Mouse (Mus musculus): ENCODE data around the gene Pllp. TPM values are rescaled to one million over a fixed set of nuclear protein-coding genes. Genes with fewer than 3 reads are reported as not detected.

Gene Pllp
- 1.0 and 1.2 TPM in 2 replicates for polyA plus RNA-seq (2012; rRNA removed)

DNA sequence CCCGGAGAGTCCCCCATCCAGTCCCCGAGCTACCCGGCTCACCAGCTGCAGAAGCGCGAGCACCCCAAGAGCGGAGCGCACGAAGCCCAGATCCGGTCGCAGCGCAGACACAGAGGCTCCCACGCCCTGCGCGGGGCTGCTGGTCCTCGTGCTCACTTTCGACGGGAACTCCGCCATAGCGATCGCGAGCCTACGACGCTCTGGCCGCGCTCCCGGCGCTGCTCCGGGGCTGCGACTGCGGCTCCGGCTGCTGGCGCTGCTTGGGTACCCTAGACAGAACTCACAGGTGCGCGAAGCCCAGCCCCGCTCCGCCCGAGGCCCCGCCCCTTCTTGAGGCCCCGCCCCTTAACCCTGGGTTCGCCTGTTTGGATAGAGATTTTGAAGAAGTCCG lies at the start of gene Pllp:
Pllp (minus strand) TSS at position 285 of the 391 bp plus-strand sequence.
- TF ChIP-seq CTCF (IDR thresholded peaks at IDR 0.05; ENCODE audit: borderline replicate concordance, extremely low read depth, insufficient read depth, insufficient read length) (no peak), POLR2A (IDR thresholded peaks at IDR 0.05; ENCODE audit: borderline replicate concordance, extremely low read depth, insufficient read depth, insufficient read length, poor library complexity, severe bottlenecking) (no peak)
- DNase-seq (ENCODE audit: low read depth): peak; percentile 64

DNA sequence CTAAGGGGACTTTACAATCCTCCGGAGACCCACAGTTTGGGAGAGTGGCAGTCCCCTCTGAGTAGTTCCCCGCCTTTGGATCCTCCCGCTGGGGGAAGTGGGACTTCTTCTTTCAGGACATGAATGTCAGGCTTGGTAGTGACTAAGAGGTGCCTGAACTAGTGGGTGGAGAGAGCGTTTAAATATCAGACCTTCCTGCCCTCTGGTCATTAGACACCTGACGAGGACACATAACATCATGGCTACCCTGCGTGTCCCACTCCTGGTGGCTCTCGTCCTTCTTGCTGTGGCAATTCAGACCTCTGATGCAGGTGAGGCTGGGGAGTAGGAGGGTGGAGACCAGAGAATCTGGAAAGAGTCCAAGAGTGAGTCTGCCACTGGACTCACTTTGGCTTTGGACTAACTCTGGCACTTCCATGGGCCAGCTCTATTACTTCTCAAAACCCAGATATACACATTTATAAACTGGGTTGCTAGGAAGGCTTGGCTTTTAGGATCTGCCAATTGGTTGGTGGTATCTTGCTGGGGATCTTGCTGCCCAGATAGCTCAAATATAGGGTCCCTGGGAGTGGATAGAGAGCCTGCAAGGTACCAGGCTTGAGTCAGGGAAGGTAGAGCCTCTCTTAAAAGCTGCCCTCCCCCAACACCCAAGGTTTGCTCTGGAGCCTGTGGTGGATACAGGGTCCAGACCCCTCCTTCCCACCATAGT lies 49.6 kb upstream of the Pllp start, which contains the start of gene Ccl22:
Ccl22 (plus strand) TSS at position 115 of the 709 bp plus-strand sequence.
- TF ChIP-seq CTCF (IDR thresholded peaks at IDR 0.05; ENCODE audit: borderline replicate concordance, extremely low read depth, insufficient read depth, insufficient read length): no peak
- TF ChIP-seq POLR2A (IDR thresholded peaks at IDR 0.05; ENCODE audit: borderline replicate concordance, extremely low read depth, insufficient read depth, insufficient read length, poor library complexity, severe bottlenecking): no peak
- no peak for DNase-seq (ENCODE audit: low read depth)

DNA sequence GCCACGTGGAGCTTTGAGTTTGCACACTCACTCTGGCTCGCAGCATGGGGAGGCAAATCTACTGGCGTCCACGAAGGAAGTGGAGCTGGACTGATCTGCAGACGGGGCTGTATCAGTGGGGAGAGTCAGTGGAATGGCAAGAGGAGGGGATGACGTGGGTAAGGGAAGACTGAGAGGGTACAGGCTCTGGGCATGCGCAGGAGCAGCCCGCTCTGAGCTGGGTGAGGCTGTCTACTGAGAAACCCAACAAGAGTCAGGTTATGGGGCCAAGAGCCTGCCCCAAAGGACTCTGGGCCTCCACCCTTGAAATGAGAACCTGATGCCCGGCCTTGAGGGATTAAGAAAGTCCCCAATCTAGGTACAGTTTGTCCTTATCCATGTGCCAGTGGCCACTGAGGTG lies 48.9 kb upstream of the Pllp start:
- TF ChIP-seq POLR2A (IDR thresholded peaks at IDR 0.05; ENCODE audit: borderline replicate concordance, extremely low read depth, insufficient read depth, insufficient read length, poor library complexity, severe bottlenecking) (no peak), CTCF (IDR thresholded peaks at IDR 0.05; ENCODE audit: borderline replicate concordance, extremely low read depth, insufficient read depth, insufficient read length) (no peak)

DNA sequence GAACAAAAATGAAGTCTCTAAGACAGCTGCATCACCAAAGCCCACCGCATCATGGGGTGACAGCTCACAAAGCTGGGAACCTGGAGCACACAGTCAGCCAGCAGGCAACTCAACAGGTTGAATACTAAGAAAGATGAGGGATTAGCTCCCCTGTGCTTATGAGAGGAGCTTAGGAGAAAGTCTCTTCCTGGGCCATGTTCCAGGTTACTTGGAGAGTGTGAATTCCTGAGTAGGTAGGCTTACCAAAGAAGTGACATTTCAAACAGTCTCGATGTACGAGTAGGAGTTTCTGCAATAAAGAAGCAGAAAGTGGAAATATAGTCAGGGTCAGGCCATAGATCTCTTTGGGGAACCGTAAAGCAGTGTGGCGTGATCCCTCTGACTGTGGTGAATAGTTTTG lies 48.4 kb upstream of the Pllp start:
- DNase-seq (ENCODE audit: low read depth): no peak
- no peak for TF ChIP-seq CTCF (IDR thresholded peaks at IDR 0.05; ENCODE audit: borderline replicate concordance, extremely low read depth, insufficient read depth, insufficient read length)
- no peak for TF ChIP-seq POLR2A (IDR thresholded peaks at IDR 0.05; ENCODE audit: borderline replicate concordance, extremely low read depth, insufficient read depth, insufficient read length, poor library complexity, severe bottlenecking)

More for the DNA sequence above, 48.9 kb upstream of the Pllp start:
- no peak for DNase-seq (ENCODE audit: low read depth)

DNA sequence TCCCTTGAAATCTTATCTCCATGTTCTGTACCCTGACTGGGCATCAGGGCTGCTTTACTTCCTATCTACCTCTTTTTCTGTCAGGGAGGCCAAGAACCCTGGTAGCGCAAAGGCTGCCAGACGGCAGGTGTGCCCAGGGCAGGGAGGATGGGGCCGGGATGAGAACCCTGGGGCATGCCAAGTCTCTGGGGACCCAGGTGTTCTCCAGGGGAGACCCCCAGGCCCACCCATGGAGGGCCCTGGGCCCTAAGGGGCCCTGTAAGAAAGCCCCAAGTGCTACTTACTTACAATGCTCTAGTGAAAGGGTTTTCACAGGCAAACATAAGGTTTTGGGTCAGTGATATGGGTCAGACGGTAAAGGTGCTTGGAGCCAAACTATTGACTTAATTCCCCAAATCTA lies 45.6 kb upstream of the Pllp start:
- no peak for DNase-seq (ENCODE audit: low read depth)
- no peak for TF ChIP-seq CTCF (IDR thresholded peaks at IDR 0.05; ENCODE audit: borderline replicate concordance, extremely low read depth, insufficient read depth, insufficient read length)
- no peak for TF ChIP-seq POLR2A (IDR thresholded peaks at IDR 0.05; ENCODE audit: borderline replicate concordance, extremely low read depth, insufficient read depth, insufficient read length, poor library complexity, severe bottlenecking)

DNA sequence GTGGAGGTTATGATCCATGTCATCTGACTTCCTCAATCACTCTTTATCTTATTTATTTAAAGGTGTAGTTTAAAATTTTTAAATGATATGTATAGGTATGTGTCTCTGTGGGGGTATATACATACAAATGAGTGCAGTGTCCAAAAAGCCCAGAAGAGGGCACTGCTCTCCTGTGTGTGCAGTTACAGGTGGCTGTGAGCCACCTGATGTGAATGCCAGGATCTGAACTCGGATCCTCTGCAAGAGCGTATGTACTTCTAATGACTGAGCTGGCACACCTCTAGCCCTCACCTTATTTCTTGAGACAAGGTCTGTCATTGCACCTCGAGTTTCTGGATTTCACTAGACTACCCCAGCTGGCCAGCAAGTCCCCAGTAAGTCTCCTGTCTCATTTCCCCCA lies 44.5 kb upstream of the Pllp start:
- no peak for DNase-seq (ENCODE audit: low read depth)
- TF ChIP-seq POLR2A (IDR thresholded peaks at IDR 0.05; ENCODE audit: borderline replicate concordance, extremely low read depth, insufficient read depth, insufficient read length, poor library complexity, severe bottlenecking): no peak
- no peak for TF ChIP-seq CTCF (IDR thresholded peaks at IDR 0.05; ENCODE audit: borderline replicate concordance, extremely low read depth, insufficient read depth, insufficient read length)

DNA sequence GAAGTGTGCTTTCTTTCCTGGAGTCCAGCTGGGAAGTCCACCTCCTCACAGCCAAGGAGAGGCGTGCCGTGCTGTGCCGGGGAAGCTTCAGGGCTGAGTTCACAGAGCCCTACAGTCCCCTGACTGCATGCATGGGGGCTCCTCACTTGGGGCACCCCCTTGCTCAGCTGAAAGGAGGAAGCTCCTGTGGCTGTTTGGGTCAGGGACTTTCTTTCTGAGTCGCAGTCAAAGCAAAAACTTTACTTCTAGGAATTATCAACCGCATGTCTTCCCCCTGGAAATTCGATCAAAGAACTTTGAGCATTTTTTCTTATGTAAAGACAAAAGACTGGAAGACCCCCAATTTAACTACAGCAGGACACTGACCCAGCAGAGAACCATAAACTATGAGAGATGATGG lies 43.8 kb upstream of the Pllp start:
- no peak for DNase-seq (ENCODE audit: low read depth)
- no peak for TF ChIP-seq CTCF (IDR thresholded peaks at IDR 0.05; ENCODE audit: borderline replicate concordance, extremely low read depth, insufficient read depth, insufficient read length)

DNA sequence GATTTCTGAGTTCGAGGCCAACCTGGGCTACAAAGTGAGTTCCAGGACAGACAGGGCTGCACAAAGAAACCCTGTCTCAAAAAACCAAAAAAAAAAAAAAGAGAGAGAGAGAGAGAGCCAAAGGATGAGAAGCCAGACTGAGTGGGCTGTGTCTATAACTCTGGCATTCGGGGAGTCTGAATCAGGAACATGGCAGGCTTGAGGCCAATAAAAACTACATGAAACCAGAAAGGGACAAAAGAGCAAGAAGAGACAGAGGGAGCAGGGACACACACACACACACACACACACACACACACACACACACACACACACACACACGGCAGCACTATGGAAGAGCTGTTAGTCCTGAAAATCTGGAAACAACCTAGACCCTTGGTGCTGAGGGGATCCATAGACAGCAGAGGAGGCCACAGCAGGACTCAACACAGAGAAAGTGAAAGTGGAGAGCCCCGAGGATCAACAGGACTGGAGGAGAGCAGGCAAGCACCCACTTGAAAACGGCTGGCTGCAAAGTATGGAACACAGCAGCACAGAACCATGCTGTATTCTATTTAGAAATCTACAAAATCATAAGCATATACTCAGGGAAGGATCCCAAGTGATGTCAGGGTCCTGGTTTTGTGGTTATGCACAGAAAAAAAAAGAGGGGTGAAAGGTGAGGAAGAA lies 39.5 kb upstream of the Pllp start:
- TF ChIP-seq POLR2A (IDR thresholded peaks at IDR 0.05; ENCODE audit: borderline replicate concordance, extremely low read depth, insufficient read depth, insufficient read length, poor library complexity, severe bottlenecking) (no peak), CTCF (IDR thresholded peaks at IDR 0.05; ENCODE audit: borderline replicate concordance, extremely low read depth, insufficient read depth, insufficient read length) (no peak)
- DNase-seq (ENCODE audit: low read depth): no peak

DNA sequence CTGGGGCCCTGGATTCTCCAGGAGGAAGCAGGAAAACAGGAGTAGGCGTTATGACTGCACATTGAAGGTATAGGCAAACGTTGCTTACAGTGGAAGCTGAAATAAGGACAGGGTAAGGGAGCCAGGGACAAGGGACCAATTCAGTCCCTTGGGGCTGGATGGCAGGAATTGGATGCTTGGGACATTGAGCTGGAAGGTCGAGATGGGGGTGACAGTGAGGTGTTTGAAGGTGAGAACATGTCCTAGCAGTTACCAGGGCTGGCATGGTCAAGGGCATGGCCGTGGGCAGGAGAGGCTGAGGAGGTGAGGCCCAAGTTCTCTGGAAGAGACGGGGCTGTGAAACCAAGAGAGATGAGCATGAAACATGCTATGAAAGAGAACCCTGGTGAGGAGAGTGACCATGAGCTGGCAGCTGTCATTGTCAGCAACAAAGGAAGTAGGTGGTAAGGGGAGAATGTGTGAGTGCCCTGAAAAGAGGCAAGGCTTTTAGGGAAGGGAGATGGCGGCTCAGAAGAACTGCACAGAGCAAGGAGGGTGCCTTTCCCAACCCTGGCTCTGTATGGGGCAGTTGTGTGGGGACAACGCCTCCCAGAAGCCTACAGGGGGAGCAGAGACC lies 38.8 kb upstream of the Pllp start:
- DNase-seq (ENCODE audit: low read depth): no peak
- TF ChIP-seq POLR2A (IDR thresholded peaks at IDR 0.05; ENCODE audit: borderline replicate concordance, extremely low read depth, insufficient read depth, insufficient read length, poor library complexity, severe bottlenecking) (no peak), CTCF (IDR thresholded peaks at IDR 0.05; ENCODE audit: borderline replicate concordance, extremely low read depth, insufficient read depth, insufficient read length) (no peak)

DNA sequence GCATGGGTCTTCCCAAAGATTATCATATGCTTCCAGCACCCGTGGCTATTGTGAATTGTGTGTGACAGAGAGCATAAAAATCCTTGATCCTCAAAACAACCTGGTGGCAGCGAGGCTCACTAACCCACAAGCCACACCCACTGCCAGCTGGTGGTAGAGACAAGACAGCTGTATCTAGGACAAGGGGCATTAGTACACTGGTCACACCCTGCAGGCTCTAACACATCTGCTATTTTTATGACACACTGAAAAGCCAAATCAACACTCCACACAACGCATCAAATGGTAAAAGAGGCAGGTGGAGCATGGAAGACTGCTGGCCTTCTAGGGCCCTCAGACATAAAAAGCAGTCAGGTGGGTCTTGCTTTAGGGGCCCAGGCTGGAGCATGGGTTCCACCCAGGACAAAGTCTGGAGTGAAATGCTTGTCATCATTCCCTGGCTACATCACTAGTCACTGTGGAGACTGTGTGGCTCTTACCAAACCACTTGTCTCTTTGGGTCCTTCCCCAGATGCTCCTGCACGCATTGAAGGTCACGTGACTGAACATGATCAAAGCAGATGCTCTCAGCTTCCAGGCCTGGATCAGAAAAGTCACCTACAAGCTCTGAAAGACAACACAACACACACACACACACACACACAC lies 37.9 kb upstream of the Pllp start:
- no peak for TF ChIP-seq CTCF (IDR thresholded peaks at IDR 0.05; ENCODE audit: borderline replicate concordance, extremely low read depth, insufficient read depth, insufficient read length)
- TF ChIP-seq POLR2A (IDR thresholded peaks at IDR 0.05; ENCODE audit: borderline replicate concordance, extremely low read depth, insufficient read depth, insufficient read length, poor library complexity, severe bottlenecking): no peak
- DNase-seq (ENCODE audit: low read depth): no peak

DNA sequence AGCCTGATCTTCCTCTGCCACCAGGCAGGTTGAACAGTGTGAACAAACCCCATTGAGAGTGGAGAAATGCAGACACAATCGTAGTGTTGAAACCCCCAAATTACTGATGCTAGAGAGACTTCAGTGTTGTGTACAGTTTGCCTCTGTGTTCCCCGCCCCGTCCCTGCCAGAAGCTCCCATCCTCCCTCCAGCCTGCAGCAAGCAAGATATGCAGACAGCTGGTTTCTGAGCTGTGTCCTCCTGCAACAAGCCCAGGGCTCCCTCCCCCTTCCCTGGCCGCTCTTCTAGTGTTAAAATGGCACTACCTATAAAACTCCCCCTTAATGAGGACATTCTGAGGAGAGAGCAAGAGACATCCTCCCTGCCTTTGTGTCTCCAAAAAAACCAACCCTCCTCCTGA lies 33.2 kb upstream of the Pllp start:
- DNase-seq (ENCODE audit: low read depth): no peak
- TF ChIP-seq CTCF (IDR thresholded peaks at IDR 0.05; ENCODE audit: borderline replicate concordance, extremely low read depth, insufficient read depth, insufficient read length) (no peak), POLR2A (IDR thresholded peaks at IDR 0.05; ENCODE audit: borderline replicate concordance, extremely low read depth, insufficient read depth, insufficient read length, poor library complexity, severe bottlenecking) (no peak)

Measured in brain, embryonic 14.5 days (tissue).